ENCODE assay signal across 14 mouse cellular contexts in genomic region chr1:88838661-88839274, GRCm38 (mm10).
A peak's percentile ranks its signal among the peaks of the same experiment; 100 is the strongest.
DNase-seq lines count a peak whose midpoint lies in the region; ATAC-seq lines count a peak whose summit lies in the region.
"Had no signal": no experiment of that assay in that cellular context is flagged by ENCODE, and none has a peak within 500 bp of the region (broad histone marks: within the 10 kb centered on the region; RNA-seq: fewer than 3 reads in every experiment).

No protein-coding gene starts in this region.

- H3K4me1 ChIP-seq in forebrain, embryonic 16.5 days (replicated peaks; ENCODE audit: control insufficient read depth, insufficient read depth, low read length), result peaks cover 19% of the 10 kb centered on the region
- H3K4me1 ChIP-seq in midbrain, embryonic 13.5 days (replicated peaks), result peaks cover 29% of the 10 kb centered on the region

- H3K9ac ChIP-seq in forebrain, embryonic 16.5 days (replicated peaks; ENCODE audit: low read depth, low read length), result no peak overlapping the region
- H3K9ac ChIP-seq in midbrain, embryonic 13.5 days (replicated peaks), result no peak overlapping the region
- H3K9ac ChIP-seq: embryonic facial prominence, embryonic 13.5 days had no signal

- WGBS in forebrain, embryonic 16.5 days, result 14% methylated on average over 11 of the region's 11 CpGs
- 17% methylated on average over 11 of the region's 11 CpGs for WGBS in midbrain, embryonic 13.5 days

- H3K4me3 ChIP-seq in forebrain, embryonic 16.5 days (replicated peaks; ENCODE audit: low read length), result no peak overlapping the region
- H3K4me3 ChIP-seq in midbrain, embryonic 13.5 days (replicated peaks), result no peak overlapping the region
- H3K4me3 ChIP-seq: embryonic facial prominence, embryonic 13.5 days had no signal

- peak; percentile 65; the same call in 1 of the 2 replicates for ATAC-seq in forebrain, embryonic 16.5 days
- ATAC-seq in midbrain, embryonic 13.5 days, result peak; percentile 72; the same call in 1 of the 2 replicates
- no peak for ATAC-seq in CD4-positive, CD25-positive, alpha-beta regulatory T cell, adult 4 months
- ATAC-seq in megakaryocyte progenitor cell, adult 5-6 weeks (replicated peaks; ENCODE audit: poor library complexity), result no peak

- H3K27me3 ChIP-seq in forebrain, embryonic 16.5 days (replicated peaks; ENCODE audit: control insufficient read depth, insufficient read depth, low read length), result no peaks in the 10 kb centered on the region
- 0 out of 2 replicates have a peak, but pooled peaks cover 2% of the 10 kb centered on the region for H3K27me3 ChIP-seq in midbrain, embryonic 13.5 days
- H3K27me3 ChIP-seq: embryonic facial prominence, embryonic 13.5 days had no signal

- no peak overlapping the region for H3K4me2 ChIP-seq in forebrain, embryonic 16.5 days (ENCODE audit: low read length)
- no peak overlapping the region for H3K4me2 ChIP-seq in midbrain, embryonic 13.5 days (replicated peaks)
- H3K4me2 ChIP-seq: embryonic facial prominence, embryonic 13.5 days; liver, embryonic 11.5 days had no signal

- peak; percentile 16 for DNase-seq in ES-CJ7 (ENCODE audit: low read depth, low spot score)
- peak; percentile 58 for DNase-seq in embryo, embryonic 11 days
- no peak for DNase-seq in lung, postnatal 4 days
- DNase-seq in cerebellum, adult 9-11 months, result no peak
- DNase-seq: adrenal gland, postnatal 25 days; lung, postnatal 10 days; right cerebral cortex, postnatal 14 days; thymus, postnatal 4 days had no signal

- H3K27ac ChIP-seq in forebrain, embryonic 16.5 days (ENCODE audit: low read length), result no peak overlapping the region
- 0 out of 2 replicates have a peak overlapping the region, but pooled peaks have one; percentile 44 for H3K27ac ChIP-seq in midbrain, embryonic 13.5 days

- H3K36me3 ChIP-seq in forebrain, embryonic 16.5 days (ENCODE audit: control insufficient read depth, insufficient read depth), result no peaks in the 10 kb centered on the region
- H3K36me3 ChIP-seq in midbrain, embryonic 13.5 days, result no peaks in the 10 kb centered on the region
- H3K36me3 ChIP-seq: embryonic facial prominence, embryonic 13.5 days had no signal

- peaks cover 1% of the 10 kb centered on the region; the same call in 1 of the 2 replicates for H3K9me3 ChIP-seq in forebrain, embryonic 16.5 days (ENCODE audit: control insufficient read depth, low read length)
- H3K9me3 ChIP-seq in midbrain, embryonic 13.5 days, result no peaks in the 10 kb centered on the region
- H3K9me3 ChIP-seq: embryonic facial prominence, embryonic 13.5 days had no signal

Comparison
In these comparisons a context has a peak if more than half of its experiments do, and no peak if none do; other contexts are left out.
1. DNase-seq: peak in ES-CJ7 (single experiment) and embryo, embryonic 11 days (single experiment); none in lung, postnatal 4 days (0 of 2) and cerebellum, adult 9-11 months (single experiment).
2. ATAC-seq: peak in forebrain, embryonic 16.5 days (single experiment) and midbrain, embryonic 13.5 days (single experiment); none in CD4-positive, CD25-positive, alpha-beta regulatory T cell, adult 4 months (single experiment) and megakaryocyte progenitor cell, adult 5-6 weeks (single experiment).